27 mouse cellular contexts compared by ENCODE assay signal in the genomic region with DNA sequence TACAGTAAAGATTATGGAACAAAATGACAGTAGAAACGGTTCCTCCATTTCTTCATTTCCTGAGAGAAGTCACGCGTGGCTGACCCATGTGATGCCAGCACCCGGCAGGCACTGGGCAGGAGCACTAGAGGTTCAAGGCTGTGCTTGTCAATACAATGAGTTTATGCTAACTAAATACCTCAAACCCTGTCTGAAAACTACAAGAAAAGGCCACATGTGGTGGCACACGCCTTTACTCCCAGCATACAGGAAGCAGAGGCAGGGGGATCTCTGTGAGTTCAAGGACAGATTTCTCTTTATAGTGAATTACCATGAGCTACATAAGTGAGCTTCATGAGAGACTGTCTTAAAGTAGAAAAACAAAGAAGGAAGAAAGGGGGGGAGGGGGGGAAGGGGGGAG. TPM values are rescaled to one million over a fixed set of nuclear protein-coding genes. Genes with fewer than 3 reads are reported as not detected.
A peak's percentile ranks its signal among the peaks of the same experiment; 100 is the strongest.
DNase-seq lines count a peak whose midpoint lies in the region; ATAC-seq and TF ChIP-seq lines count a peak whose summit lies in the region.
"Had no signal": no experiment of that assay in that cellular context is flagged by ENCODE, and none has a peak within 500 bp of the region (broad histone marks: within the 10 kb centered on the region; RNA-seq: fewer than 3 reads in every experiment).

No protein-coding gene starts in this region.

- no peak for DNase-seq in kidney, adult 9 months
- no peak for DNase-seq in spleen, adult 2 months (ENCODE audit: low read depth in 1 of 2, low spot score in 2 of 2)
- DNase-seq in spleen, postnatal 14 days (ENCODE audit: low spot score in 2 of 2): no peak
- no peak for DNase-seq in layer of hippocampus, postnatal 36 days
- DNase-seq in gastrocnemius, postnatal 10 days: no peak
- no peak for DNase-seq in right cerebral cortex, adult 18-20 months
- DNase-seq: adrenal gland, adult 8-10 months; adrenal gland, postnatal 36 days; cerebellum, adult 8-10 months; cerebellum, postnatal 14 days; embryo, embryonic 11 days; gastrocnemius, adult 2 months; gastrocnemius, postnatal 36 days had no signal

- no peaks in the 10 kb centered on the region for H3K27me3 ChIP-seq in kidney, embryonic 15.5 days
- H3K27me3 ChIP-seq in spleen, adult 2 months (ENCODE audit: control insufficient read depth, insufficient read depth, low read length): no peaks in the 10 kb centered on the region
- H3K27me3 ChIP-seq: embryonic facial prominence, embryonic 15.5 days; heart, embryonic 12.5 days; Patski had no signal

- WGBS in kidney, embryonic 15.5 days: 83% methylated on average over 5 of the region's 5 CpGs
- 40% methylated on average over 5 of the region's 5 CpGs for WGBS in spleen, adult 2 months

- TF ChIP-seq POLR2A in spleen, adult 2 months (IDR thresholded peaks at IDR 0.05; ENCODE audit: low read depth, low read length): no peak

- TF ChIP-seq CTCF in spleen, adult 2 months (IDR thresholded peaks at IDR 0.05; ENCODE audit: extremely low read depth, insufficient read depth, insufficient read length, insufficient replicate concordance): no peak

- no peak overlapping the region for H3K4me2 ChIP-seq in kidney, embryonic 15.5 days
- H3K4me2 ChIP-seq: embryonic facial prominence, embryonic 15.5 days; heart, embryonic 12.5 days; hindbrain, embryonic 14.5 days had no signal

- no peak overlapping the region for H3K9ac ChIP-seq in kidney, embryonic 15.5 days
- H3K9ac ChIP-seq: embryonic facial prominence, embryonic 15.5 days; heart, embryonic 12.5 days; hindbrain, embryonic 14.5 days had no signal

- H3K4me1 ChIP-seq in kidney, embryonic 15.5 days: no peaks in the 10 kb centered on the region; the same call in 1 of the 2 replicates
- peaks cover 6% of the 10 kb centered on the region; the same call in 1 of the 2 replicates for H3K4me1 ChIP-seq in spleen, adult 2 months (ENCODE audit: control insufficient read depth, insufficient read depth, insufficient read length)
- H3K4me1 ChIP-seq in brown adipose tissue, adult 24 weeks (ENCODE audit: control insufficient read depth, insufficient read depth, insufficient read length, low read length): peaks cover 2% of the 10 kb centered on the region; the same call in 1 of the 2 replicates
- H3K4me1 ChIP-seq: heart, embryonic 12.5 days had no signal

- no peaks in the 10 kb centered on the region for H3K9me3 ChIP-seq in kidney, embryonic 15.5 days (replicated peaks)
- H3K9me3 ChIP-seq: embryonic facial prominence, embryonic 15.5 days; forebrain, embryonic 10.5 days; heart, embryonic 12.5 days; hindbrain, embryonic 10.5 days had no signal

- no peaks in the 10 kb centered on the region for H3K36me3 ChIP-seq in kidney, embryonic 15.5 days
- no peaks in the 10 kb centered on the region for H3K36me3 ChIP-seq in spleen, adult 2 months (ENCODE audit: control insufficient read depth, insufficient read depth, low read length)
- H3K36me3 ChIP-seq: forebrain, embryonic 10.5 days; heart, embryonic 12.5 days; hindbrain, embryonic 10.5 days had no signal

- H3K4me3 ChIP-seq in kidney, embryonic 15.5 days (replicated peaks): no peak overlapping the region
- no peak overlapping the region for H3K4me3 ChIP-seq in spleen, adult 2 months (ENCODE audit: extremely low read depth, insufficient read depth, insufficient read length)
- H3K4me3 ChIP-seq in brown adipose tissue, adult 24 weeks (ENCODE audit: insufficient read depth, low read depth, low read length): no peak overlapping the region
- H3K4me3 ChIP-seq: embryonic facial prominence, embryonic 15.5 days; erythroblast, embryonic 14.5 days; forebrain, embryonic 10.5 days; gastrocnemius, adult 2 months; heart, embryonic 12.5 days; hindbrain, embryonic 10.5 days had no signal

- no peak for ATAC-seq in kidney, embryonic 15.5 days (replicated peaks; ENCODE audit: low FRiP score)
- ATAC-seq: forebrain, embryonic 14.5 days; Patski had no signal

- 0 out of 2 replicates have a peak overlapping the region, but pooled peaks have one; percentile 3 for H3K27ac ChIP-seq in kidney, embryonic 15.5 days
- H3K27ac ChIP-seq in spleen, adult 2 months (ENCODE audit: insufficient read depth, low read length): 0 out of 2 replicates have a peak overlapping the region, but pooled peaks have one; percentile 4
- H3K27ac ChIP-seq in brown adipose tissue, adult 24 weeks (replicated peaks; ENCODE audit: low read depth, low read length): peak overlapping the region; percentile 40
- H3K27ac ChIP-seq: embryonic facial prominence, embryonic 15.5 days; forebrain, embryonic 10.5 days; gastrocnemius, adult 2 months; hindbrain, embryonic 10.5 days; hindbrain, embryonic 14.5 days had no signal

RNA-seq across cellular contexts. Expression of gene Fam234a, which starts 12.9 kb away (rescaled TPM):
- 49.6 and 52.7 TPM in 2 replicates for polyA plus RNA-seq in kidney, embryonic 15.5 days (2015; fragmentation: Nextera tagmentation; extraction: Ambion mirVana)
- polyA plus RNA-seq in spleen, adult 2 months (2012; rRNA removed): 22.9 and 26.4 TPM in 2 replicates
- polyA plus RNA-seq in brown adipose tissue, adult 24 weeks (2012; ENCODE audit: insufficient read depth, insufficient read length, missing spikeins): 42.0 and 48.6 TPM in 2 replicates
- 10 to 100 TPM; 14.2 to 17.9 TPM for total RNA-seq in layer of hippocampus, postnatal 36 days (2021)
- 10 to 100 TPM; 45.8 to 59.0 TPM for total RNA-seq in gastrocnemius, postnatal 10 days (2021)

RNA-seq across cellular contexts. Expression of gene Luc7l, which starts 21.5 kb away (rescaled TPM):
- polyA plus RNA-seq in kidney, embryonic 15.5 days (2015; fragmentation: Nextera tagmentation; extraction: Ambion mirVana): 106 and 110 TPM in 2 replicates
- 13.8 and 14.5 TPM in 2 replicates for polyA plus RNA-seq in spleen, adult 2 months (2012; rRNA removed)
- polyA plus RNA-seq in brown adipose tissue, adult 24 weeks (2012; ENCODE audit: insufficient read depth, insufficient read length, missing spikeins): 10.7 and 23.5 TPM in 2 replicates
- total RNA-seq in layer of hippocampus, postnatal 36 days (2021): 10 to 100 TPM; 90.0 to 93.2 TPM
- 10 to 100 TPM; 18.5 to 30.0 TPM for total RNA-seq in gastrocnemius, postnatal 10 days (2021)

RNA-seq across cellular contexts. Expression of gene Arhgdig, which starts 23.6 kb away (rescaled TPM):
- polyA plus RNA-seq in kidney, embryonic 15.5 days (2015; fragmentation: Nextera tagmentation; extraction: Ambion mirVana): 9.0 and 9.3 TPM in 2 replicates
- polyA plus RNA-seq in spleen, adult 2 months (2012; rRNA removed): 7.7 and 15.8 TPM in 2 replicates
- 3.1 and 7.4 TPM in 2 replicates for polyA plus RNA-seq in brown adipose tissue, adult 24 weeks (2012; ENCODE audit: insufficient read depth, insufficient read length, missing spikeins)
- total RNA-seq in layer of hippocampus, postnatal 36 days (2021): 10 to 100 TPM; 66.2 to 75.5 TPM
- total RNA-seq in gastrocnemius, postnatal 10 days (2021): 1 to 10 TPM; 3.5 to 4.8 TPM
- total RNA-seq: common myeloid progenitor, adult 5-6 weeks had no signal

RNA-seq across cellular contexts. Expression of gene Rgs11, which starts 28.4 kb away (rescaled TPM):
- polyA plus RNA-seq in kidney, embryonic 15.5 days (2015; fragmentation: Nextera tagmentation; extraction: Ambion mirVana): 9.2 and 9.4 TPM in 2 replicates
- polyA plus RNA-seq in spleen, adult 2 months (2012; rRNA removed): 11.5 and 16.1 TPM in 2 replicates
- not detected in 2 replicates for polyA plus RNA-seq in brown adipose tissue, adult 24 weeks (2012; ENCODE audit: insufficient read depth, insufficient read length, missing spikeins)
- 10 to 100 TPM; 46.5 to 48.8 TPM for total RNA-seq in layer of hippocampus, postnatal 36 days (2021)
- 1 to 10 TPM in 1 of 2 experiments, under 1 TPM in 1; 0.94 to 1.9 TPM for total RNA-seq in gastrocnemius, postnatal 10 days (2021)
- polyA plus RNA-seq: C2C12 had no signal

RNA-seq across cellular contexts. Expression of gene Pdia2, which starts 32.3 kb away (rescaled TPM):
- polyA plus RNA-seq in kidney, embryonic 15.5 days (2015; fragmentation: Nextera tagmentation; extraction: Ambion mirVana): 0.55 and 0.67 TPM in 2 replicates
- 47.8 and 49.0 TPM in 2 replicates for polyA plus RNA-seq in spleen, adult 2 months (2012; rRNA removed)
- polyA plus RNA-seq in brown adipose tissue, adult 24 weeks (2012; ENCODE audit: insufficient read depth, insufficient read length, missing spikeins): not detected in 2 replicates
- under 1 TPM in 1 of 2 experiments, not detected in 1; 0.57 TPM for total RNA-seq in layer of hippocampus, postnatal 36 days (2021)
- under 1 TPM in 1 of 2 experiments, not detected in 1; 0.16 TPM for total RNA-seq in gastrocnemius, postnatal 10 days (2021)
- total RNA-seq: gastrocnemius, adult 2 months; gastrocnemius, postnatal 36 days; heart, adult 8-10 months; heart, postnatal 25 days had no signal
- polyA plus RNA-seq: forebrain, embryonic 14.5 days had no signal
